Mouse (Mus musculus) neural tube, embryonic 12.5 days (tissue): ENCODE results near the gene Ttc28. TPM values are rescaled to one million over a fixed set of nuclear protein-coding genes. Genes with fewer than 3 reads are reported as not detected.

Source experiments
- ATAC-seq: fragments of 200-750 bp; cut with Nextera tagmentation; 2 replicates; pipeline ENCODE4 v1.8.0; 2017; ENCODE audit warnings: low read depth, mild to moderate bottlenecking, moderate TSS enrichment, moderate library complexity; ENCODE audit not compliant: low FRiP score
- H3K27ac ChIP-seq: fragments of 300-500 bp; sonication (generic); 2 replicates; pipeline ENCODE4 v1.5.1; 2016
- H3K27me3 ChIP-seq: fragments of 300-500 bp; sonication (generic); replicated peaks from 2 replicates; pipeline ENCODE4 v1.6.1; 2016; ENCODE audit warnings: mild to moderate bottlenecking
- H3K36me3 ChIP-seq: fragments of 300-500 bp; sonication (generic); 2 replicates; pipeline ENCODE4 v1.6.1; 2016; ENCODE audit warnings: mild to moderate bottlenecking
- H3K4me1 ChIP-seq: fragments of 300-500 bp; sonication (generic); 2 replicates; pipeline ENCODE4 v1.6.1; 2016
- H3K4me2 ChIP-seq: fragments of 300-500 bp; sonication (generic); replicated peaks from 2 replicates; pipeline ENCODE4 v1.6.1; 2016; ENCODE audit warnings: mild to moderate bottlenecking
- H3K4me3 ChIP-seq: fragments of 300-500 bp; sonication (generic); 2 replicates; pipeline ENCODE4 v1.5.1; 2016
- H3K9ac ChIP-seq: fragments of 300-500 bp; sonication (generic); 2 replicates; pipeline ENCODE4 v1.6.1; 2016; ENCODE audit warnings: mild to moderate bottlenecking
- H3K9me3 ChIP-seq: fragments of 300-500 bp; sonication (generic); 2 replicates; pipeline ENCODE4 v1.6.1; 2016; ENCODE audit warnings: mild to moderate bottlenecking
- WGBS: fragments of 180-500 bp; shearing (Covaris S2); methylation state at CpG from one replicate; pipeline ENCODE4 v1.1.7; 2016; 5-methylcytosine and 5-hydroxymethylcytosine counted together
- polyA plus RNA-seq: library from polyadenylated mRNA; unstranded; fragments of >200 nt; fragmentation: Nextera tagmentation; extraction: Ambion mirVana; gene quantifications from 2 replicates; pipeline ENCODE4 v1.2.1, GENCODE M21; 2016

Ttc28 gene
- polyA plus RNA-seq, 1 experiment from 2014 or later, result 21.8 TPM

GRCm38 (mm10) chr5:111274948-111275347 is 395.3 kb downstream of the Ttc28 start:
- no peak overlapping the region for H3K4me2 ChIP-seq
- H3K9me3 ChIP-seq, result no peaks in the 10 kb centered on the region
- no peak overlapping the region for H3K9ac ChIP-seq
- no peak overlapping the region for H3K4me3 ChIP-seq
- H3K4me1 ChIP-seq, result 0 out of 2 replicates have a peak, but pooled peaks cover 2% of the 10 kb centered on the region
- no peak for ATAC-seq
- no peaks in the 10 kb centered on the region for H3K27me3 ChIP-seq
- H3K36me3 ChIP-seq, result peaks cover 69% of the 10 kb centered on the region
- H3K27ac ChIP-seq, result no peak overlapping the region
- 77% methylated on average over 5 of the region's 5 CpGs for WGBS

GRCm38 (mm10) chr5:111284420-111285175 is 405.0 kb downstream of the Ttc28 start:
- ATAC-seq, result no peak
- Histone ChIP-seq H3K4me3 (no peak overlapping the region), H3K9ac (no peak overlapping the region), H3K4me2 (no peak overlapping the region), H3K36me3 (peaks cover 76% of the 10 kb centered on the region), H3K27me3 (no peaks in the 10 kb centered on the region), H3K4me1 (peaks cover under 1% of the 10 kb centered on the region; the same call in 1 of the 2 replicates), H3K27ac (no peak overlapping the region), H3K9me3 (no peaks in the 10 kb centered on the region)
- 87% methylated on average over 19 of the region's 19 CpGs for WGBS

- H3K27me3 ChIP-seq, result no peaks in the 10 kb centered on the region
- no peak overlapping the region for H3K27ac ChIP-seq
- WGBS, result 71% methylated on average over 5 of the region's 5 CpGs
- H3K9me3 ChIP-seq, result no peaks in the 10 kb centered on the region
- peaks cover 6% of the 10 kb centered on the region; the same call in 1 of the 2 replicates for H3K4me1 ChIP-seq
- H3K4me3 ChIP-seq, result no peak overlapping the region
- no peak for ATAC-seq
- peaks cover 47% of the 10 kb centered on the region for H3K36me3 ChIP-seq
- no peak overlapping the region for H3K9ac ChIP-seq
- H3K4me2 ChIP-seq, result no peak overlapping the region
Observed at GRCm38 (mm10) chr5:111287571-111287970, 408.0 kb downstream of the Ttc28 start.

GRCm38 (mm10) chr5:111288486-111288885 is 408.9 kb downstream of the Ttc28 start:
- peaks cover 6% of the 10 kb centered on the region; the same call in 1 of the 2 replicates for H3K4me1 ChIP-seq
- no peak overlapping the region for H3K4me2 ChIP-seq
- WGBS, result 91% methylated on average over 11 of the region's 11 CpGs
- H3K27ac ChIP-seq, result no peak overlapping the region
- peaks cover 39% of the 10 kb centered on the region for H3K36me3 ChIP-seq
- no peak overlapping the region for H3K9ac ChIP-seq
- no peak for ATAC-seq
- H3K4me3 ChIP-seq, result no peak overlapping the region
- H3K27me3 ChIP-seq, result no peaks in the 10 kb centered on the region
- no peaks in the 10 kb centered on the region for H3K9me3 ChIP-seq

- H3K27ac ChIP-seq, result no peak overlapping the region
- no peaks in the 10 kb centered on the region for H3K9me3 ChIP-seq
- peaks cover 23% of the 10 kb centered on the region for H3K36me3 ChIP-seq
- no peak overlapping the region for H3K4me2 ChIP-seq
- H3K4me1 ChIP-seq, result peaks cover 8% of the 10 kb centered on the region; the same call in 1 of the 2 replicates
- no peak for ATAC-seq
- no peak overlapping the region for H3K4me3 ChIP-seq
- no peaks in the 10 kb centered on the region for H3K27me3 ChIP-seq
- 74% methylated on average over 11 of the region's 11 CpGs for WGBS
- no peak overlapping the region for H3K9ac ChIP-seq
Observed at GRCm38 (mm10) chr5:111290071-111290470, 410.5 kb downstream of the Ttc28 start.

GRCm38 (mm10) chr5:111291639-111292038 is 412.0 kb downstream of the Ttc28 start:
- 69% methylated on average over 10 of the region's 10 CpGs for whole genome bisulfite sequencing
- Histone ChIP-seq H3K4me3 (no peak overlapping the region), H3K9ac (no peak overlapping the region), H3K27ac (no peak overlapping the region), H3K27me3 (no peaks in the 10 kb centered on the region), H3K4me1 (peaks cover 8% of the 10 kb centered on the region; the same call in 1 of the 2 replicates), H3K36me3 (peaks cover 8% of the 10 kb centered on the region), H3K9me3 (no peaks in the 10 kb centered on the region), H3K4me2 (no peak overlapping the region)
- no peak for ATAC-seq

GRCm38 (mm10) chr5:111297801-111298200 is 418.2 kb downstream of the Ttc28 start:
- H3K36me3 ChIP-seq, result no peaks in the 10 kb centered on the region
- peaks cover 12% of the 10 kb centered on the region; the same call in 1 of the 2 replicates for H3K4me1 ChIP-seq
- no peak overlapping the region for H3K9ac ChIP-seq
- H3K27ac ChIP-seq, result no peak overlapping the region
- H3K4me3 ChIP-seq, result no peak overlapping the region
- 77% methylated on average over 5 of the region's 5 CpGs for WGBS
- no peaks in the 10 kb centered on the region for H3K9me3 ChIP-seq
- no peak for ATAC-seq
- H3K4me2 ChIP-seq, result no peak overlapping the region
- no peaks in the 10 kb centered on the region for H3K27me3 ChIP-seq

- 46% methylated on average over 7 of the region's 7 CpGs for WGBS
- Histone ChIP-seq H3K9me3 (no peaks in the 10 kb centered on the region), H3K27ac (no peak overlapping the region), H3K4me2 (no peak overlapping the region), H3K9ac (no peak overlapping the region), H3K27me3 (no peaks in the 10 kb centered on the region), H3K4me3 (no peak overlapping the region), H3K4me1 (peaks cover 10% of the 10 kb centered on the region; the same call in 1 of the 2 replicates), H3K36me3 (no peaks in the 10 kb centered on the region)
- no peak for ATAC-seq
Observed at GRCm38 (mm10) chr5:111298706-111299105, 419.1 kb downstream of the Ttc28 start.

GRCm38 (mm10) chr5:111300776-111301175 is 421.2 kb downstream of the Ttc28 start:
- no peaks in the 10 kb centered on the region for H3K27me3 ChIP-seq
- H3K4me1 ChIP-seq, result peaks cover 10% of the 10 kb centered on the region; the same call in 1 of the 2 replicates
- no peaks in the 10 kb centered on the region for H3K36me3 ChIP-seq
- no peak overlapping the region for H3K27ac ChIP-seq
- H3K4me3 ChIP-seq, result no peak overlapping the region
- no peak overlapping the region for H3K4me2 ChIP-seq
- 0 out of 2 replicates have a peak, but pooled peaks cover 5% of the 10 kb centered on the region for H3K9me3 ChIP-seq
- H3K9ac ChIP-seq, result no peak overlapping the region
- ATAC-seq, result no peak
- WGBS, result 64% methylated on average over 8 of the region's 8 CpGs

- H3K4me2 ChIP-seq, result no peak overlapping the region
- no peak overlapping the region for H3K27ac ChIP-seq
- H3K9ac ChIP-seq, result no peak overlapping the region
- no peak for ATAC-seq
- H3K27me3 ChIP-seq, result no peaks in the 10 kb centered on the region
- no peak overlapping the region for H3K4me3 ChIP-seq
- H3K4me1 ChIP-seq, result peaks cover 10% of the 10 kb centered on the region; the same call in 1 of the 2 replicates
- H3K9me3 ChIP-seq, result 0 out of 2 replicates have a peak, but pooled peaks cover 5% of the 10 kb centered on the region
- WGBS, result 82% methylated on average over 7 of the region's 7 CpGs
- H3K36me3 ChIP-seq, result no peaks in the 10 kb centered on the region
Observed at GRCm38 (mm10) chr5:111301736-111302135, 422.1 kb downstream of the Ttc28 start.

- no peak overlapping the region for H3K4me3 ChIP-seq
- H3K27me3 ChIP-seq, result no peaks in the 10 kb centered on the region
- 94% methylated on average over 3 of the region's 3 CpGs for whole genome bisulfite sequencing
- no peaks in the 10 kb centered on the region for H3K36me3 ChIP-seq
- H3K4me2 ChIP-seq, result no peak overlapping the region
- peaks cover 10% of the 10 kb centered on the region; the same call in 1 of the 2 replicates for H3K4me1 ChIP-seq
- H3K9ac ChIP-seq, result no peak overlapping the region
- ATAC-seq, result no peak
- 0 out of 2 replicates have a peak, but pooled peaks cover 5% of the 10 kb centered on the region for H3K9me3 ChIP-seq
- no peak overlapping the region for H3K27ac ChIP-seq
Observed at GRCm38 (mm10) chr5:111304730-111305129, 425.1 kb downstream of the Ttc28 start.

- no peak overlapping the region for H3K4me3 ChIP-seq
- no peaks in the 10 kb centered on the region for H3K4me1 ChIP-seq
- H3K9me3 ChIP-seq, result 0 out of 2 replicates have a peak, but pooled peaks cover 2% of the 10 kb centered on the region
- H3K4me2 ChIP-seq, result no peak overlapping the region
- no peak overlapping the region for H3K27ac ChIP-seq
- 81% methylated on average over 6 of the region's 6 CpGs for WGBS
- H3K36me3 ChIP-seq, result no peaks in the 10 kb centered on the region
- H3K27me3 ChIP-seq, result no peaks in the 10 kb centered on the region
- no peak overlapping the region for H3K9ac ChIP-seq
- ATAC-seq, result no peak
Observed at GRCm38 (mm10) chr5:111310185-111310584, 430.6 kb downstream of the Ttc28 start.
